Mouse (Mus musculus): ENCODE measurements around the gene Nxn.
"Not testable (repeated sequence)": the region's sequence is repeated elsewhere in the genome, so short reads cannot be mapped to it uniquely, and the experiment has no call there.

Gene Nxn

DNA sequence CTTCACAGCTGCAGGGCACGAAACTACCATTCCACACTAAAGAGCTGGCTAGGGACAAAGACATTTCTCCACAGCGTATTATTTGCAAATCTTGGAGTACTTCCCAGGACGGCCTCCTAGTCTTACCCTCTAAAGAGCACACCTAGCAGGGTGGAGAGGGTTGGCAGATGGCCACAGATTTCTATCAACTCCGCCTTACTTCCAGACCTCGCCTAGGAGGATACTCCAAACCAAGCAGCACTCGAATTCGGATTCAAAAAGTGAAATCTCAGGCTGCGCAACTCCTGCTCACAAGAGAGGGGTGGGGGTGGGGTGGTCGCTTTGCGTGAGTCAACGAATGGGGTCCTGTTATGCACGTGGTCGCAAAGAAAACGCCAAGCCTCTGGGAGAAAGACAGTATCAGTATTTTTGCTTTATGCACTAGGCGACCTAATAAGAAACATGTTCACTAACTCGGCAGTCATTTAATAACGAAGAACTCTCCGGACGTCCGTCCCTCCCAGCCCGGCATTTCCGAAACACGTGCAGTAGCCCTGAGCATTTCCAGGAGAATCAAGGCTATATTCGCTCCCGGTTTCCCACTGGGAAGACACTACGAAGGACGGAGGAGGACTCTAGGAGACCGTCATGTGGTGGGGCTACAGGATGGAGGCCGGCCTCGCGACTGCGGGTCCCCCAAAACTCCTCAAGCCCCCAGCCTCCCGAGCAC lies 182.1 kb downstream of the Nxn start:
- peak in 1 of 2 experiments; percentile 60 for DNase-seq (ENCODE audit: low spot score in 2 of 2)

DNA sequence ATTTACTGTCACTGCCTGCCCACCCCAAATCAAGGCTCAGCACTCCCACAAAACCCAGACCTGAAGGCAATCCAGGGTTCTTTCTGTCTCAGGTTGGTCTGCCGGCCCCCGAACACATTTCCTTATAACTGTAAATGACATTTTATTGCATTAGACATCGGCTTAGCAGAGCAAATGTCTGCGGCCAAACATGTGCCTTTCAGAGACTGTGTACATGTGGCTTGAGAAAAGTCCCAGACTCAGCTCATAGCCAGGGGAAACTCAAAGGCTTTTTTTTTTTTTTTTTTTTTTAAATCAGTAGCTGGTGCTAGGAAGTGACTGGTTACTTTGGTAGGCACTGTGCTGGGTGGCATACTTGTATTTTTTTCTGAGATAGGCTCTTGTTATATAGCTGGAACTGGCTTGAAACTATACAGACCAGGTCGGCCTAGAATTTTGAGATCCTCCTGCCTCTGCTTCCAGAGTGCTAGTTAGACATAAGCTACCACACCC lies 182.8 kb downstream of the Nxn start:
- DNase-seq (ENCODE audit: low spot score in 2 of 2) = no peak

- DNase-seq (ENCODE audit: low spot score in 2 of 2) = no peak
Observed at GRCm38 (mm10) chr11:76215011-76215410, 183.9 kb downstream of the Nxn start.

DNA sequence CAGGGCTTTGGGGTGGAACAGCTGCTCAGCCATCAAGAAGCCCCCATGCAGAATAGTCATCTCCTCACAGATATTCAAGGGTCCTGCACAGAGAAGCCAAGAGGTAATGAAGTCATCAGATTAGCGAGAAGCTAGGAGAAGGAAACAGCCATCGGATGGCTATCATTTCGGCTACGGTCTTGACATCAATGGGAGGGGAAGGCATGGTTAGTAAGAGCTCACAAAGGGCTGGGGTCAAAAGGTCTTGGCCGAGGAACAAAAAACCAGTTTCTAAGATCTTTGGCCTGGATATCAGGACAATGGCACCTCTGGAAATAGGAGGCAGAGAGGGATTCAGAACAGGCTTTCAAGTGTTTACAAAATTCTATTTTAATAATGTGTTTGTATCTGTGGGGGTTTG lies 185.1 kb downstream of the Nxn start:
- no peak for DNase-seq (ENCODE audit: low spot score in 2 of 2)

GRCm38 (mm10) chr11:76211595-76211994 lies 187.3 kb downstream of the Nxn start:
- not testable (repeated sequence) for DNase-seq (ENCODE audit: low spot score in 2 of 2)

GRCm38 (mm10) chr11:76210228-76210985 lies 188.5 kb downstream of the Nxn start:
- DNase-seq (ENCODE audit: low spot score in 2 of 2) = no peak

Data from right cerebral cortex, postnatal 10 days (tissue).